In genomic region chr2:103452550-103452949, GRCm38 (mm10) we compare ENCODE assay signal across 29 mouse cellular contexts. TPM values are rescaled to one million over a fixed set of nuclear protein-coding genes. Genes with fewer than 3 reads are reported as not detected.
DNase-seq lines count a peak whose midpoint lies in the region; ATAC-seq lines count a peak whose summit lies in the region.
"Had no signal": no experiment of that assay in that cellular context is flagged by ENCODE, and none has a peak within 500 bp of the region (broad histone marks: within the 10 kb centered on the region; RNA-seq: fewer than 3 reads in every experiment).

No protein-coding gene starts in this region.

- H3K27ac ChIP-seq in midbrain, embryonic 11.5 days (ENCODE audit: low read depth, low read length): no peak overlapping the region
- no peak overlapping the region for H3K27ac ChIP-seq in midbrain, embryonic 15.5 days
- H3K27ac ChIP-seq: embryonic facial prominence, embryonic 12.5 days; embryonic facial prominence, embryonic 15.5 days; heart, adult 2 months; hindbrain, embryonic 12.5 days; hindbrain, embryonic 15.5 days had no signal

- H3K9me3 ChIP-seq in midbrain, embryonic 11.5 days (ENCODE audit: control insufficient read depth, low read length): no peaks in the 10 kb centered on the region
- no peaks in the 10 kb centered on the region for H3K9me3 ChIP-seq in midbrain, embryonic 15.5 days
- H3K9me3 ChIP-seq: embryonic facial prominence, embryonic 12.5 days; embryonic facial prominence, embryonic 15.5 days; hindbrain, embryonic 12.5 days; hindbrain, embryonic 15.5 days had no signal

- no peaks in the 10 kb centered on the region for H3K4me1 ChIP-seq in midbrain, embryonic 11.5 days (ENCODE audit: control insufficient read depth, insufficient read depth, low read length)
- H3K4me1 ChIP-seq in midbrain, embryonic 15.5 days: no peaks in the 10 kb centered on the region
- H3K4me1 ChIP-seq: embryonic facial prominence, embryonic 15.5 days; hindbrain, embryonic 12.5 days; hindbrain, embryonic 15.5 days had no signal

- no peak overlapping the region for H3K4me3 ChIP-seq in midbrain, embryonic 11.5 days (ENCODE audit: low read depth, low read length)
- no peak overlapping the region for H3K4me3 ChIP-seq in midbrain, embryonic 15.5 days
- H3K4me3 ChIP-seq: embryonic facial prominence, embryonic 12.5 days; embryonic facial prominence, embryonic 15.5 days; heart, adult 2 months; hindbrain, embryonic 12.5 days; hindbrain, embryonic 15.5 days had no signal

- H3K27me3 ChIP-seq in midbrain, embryonic 11.5 days (ENCODE audit: control insufficient read depth, insufficient read depth, low read length): no peaks in the 10 kb centered on the region
- H3K27me3 ChIP-seq in midbrain, embryonic 15.5 days (replicated peaks): no peaks in the 10 kb centered on the region
- H3K27me3 ChIP-seq: embryonic facial prominence, embryonic 12.5 days; embryonic facial prominence, embryonic 15.5 days; hindbrain, embryonic 12.5 days; hindbrain, embryonic 15.5 days had no signal

- ATAC-seq in frontal cortex, adult (ENCODE audit: low TSS enrichment): peak; percentile 72
- ATAC-seq in midbrain, embryonic 11.5 days (ENCODE audit: low FRiP score): no peak
- ATAC-seq in midbrain, embryonic 15.5 days (replicated peaks): no peak
- ATAC-seq: activated CD4-positive, CD25-positive, alpha-beta regulatory T cell, adult 4 months; forebrain, embryonic 14.5 days; forebrain, postnatal 0 days had no signal

- no peak overlapping the region for H3K9ac ChIP-seq in midbrain, embryonic 11.5 days (ENCODE audit: low read length)
- no peak overlapping the region for H3K9ac ChIP-seq in midbrain, embryonic 15.5 days
- H3K9ac ChIP-seq: embryonic facial prominence, embryonic 12.5 days; embryonic facial prominence, embryonic 15.5 days; forebrain, postnatal 0 days; hindbrain, embryonic 12.5 days; hindbrain, embryonic 15.5 days had no signal

- no peak for DNase-seq in frontal cortex, postnatal 25 days (ENCODE audit: low spot score in 2 of 2)
- peak; percentile 61 for DNase-seq in layer of hippocampus, adult 9-11 months
- no peak for DNase-seq in layer of hippocampus, postnatal 10 days (ENCODE audit: low spot score in 2 of 2)
- DNase-seq in midbrain, embryonic 11.5 days (ENCODE audit: low spot score, missing footprints): peak; percentile 62
- peak; percentile 40 for DNase-seq in telencephalon, adult 2 months (ENCODE audit: low read depth, low spot score)
- DNase-seq in heart, adult 9 months (ENCODE audit: low spot score in 2 of 2): no peak
- DNase-seq: adrenal gland, adult 8-10 months; adrenal gland, postnatal 25 days; cerebellum, adult 2 months; cerebellum, adult 9-11 months; cerebellum, postnatal 25 days; forebrain, postnatal 0 days; gastrocnemius, postnatal 10 days; gastrocnemius, postnatal 36 days; heart, adult 2 months had no signal

- WGBS in midbrain, embryonic 11.5 days: 90% methylated on average over 5 of the region's 5 CpGs
- WGBS in midbrain, embryonic 15.5 days: 88% methylated on average over 5 of the region's 5 CpGs

- peaks cover 9% of the 10 kb centered on the region for H3K36me3 ChIP-seq in midbrain, embryonic 11.5 days (ENCODE audit: control insufficient read depth, insufficient read depth, low read length)
- peaks cover 15% of the 10 kb centered on the region; the same call in 1 of the 2 replicates for H3K36me3 ChIP-seq in midbrain, embryonic 15.5 days (replicated peaks)

- no peak overlapping the region for H3K4me2 ChIP-seq in midbrain, embryonic 11.5 days
- H3K4me2 ChIP-seq in midbrain, embryonic 15.5 days: no peak overlapping the region
- H3K4me2 ChIP-seq: embryonic facial prominence, embryonic 12.5 days; embryonic facial prominence, embryonic 15.5 days; heart, embryonic 11.5 days; hindbrain, embryonic 12.5 days; hindbrain, embryonic 15.5 days had no signal

RNA-seq across cellular contexts. Expression of gene Cat, which starts 32.4 kb away (rescaled TPM):
- total RNA-seq in layer of hippocampus, postnatal 10 days (2021): 10 to 100 TPM; 81.2 to 89.8 TPM
- 149 and 157 TPM in 2 replicates for polyA plus RNA-seq in midbrain, embryonic 11.5 days (2014; fragmentation: Nextera tagmentation; extraction: Ambion mirVana)
- 83.4 and 86.2 TPM in 2 replicates for polyA plus RNA-seq in midbrain, embryonic 15.5 days (2015; fragmentation: Nextera tagmentation; extraction: Ambion mirVana)

RNA-seq across cellular contexts. Expression of gene Elf5, which starts 41.1 kb away (rescaled TPM):
- 1 to 10 TPM; 2.3 TPM for total RNA-seq in layer of hippocampus, postnatal 10 days (2021)
- polyA plus RNA-seq in midbrain, embryonic 11.5 days (2014; fragmentation: Nextera tagmentation; extraction: Ambion mirVana): not detected in 2 replicates
- not detected in 2 replicates for polyA plus RNA-seq in midbrain, embryonic 15.5 days (2015; fragmentation: Nextera tagmentation; extraction: Ambion mirVana)
- total RNA-seq: adrenal gland, adult 8-10 months; adrenal gland, postnatal 25 days; common myeloid progenitor, adult 5-6 weeks; forebrain, postnatal 0 days; gastrocnemius, postnatal 10 days; gastrocnemius, postnatal 36 days; granulocyte monocyte progenitor cell, adult 5-6 weeks; heart, adult 2 months; heart, postnatal 25 days; hematopoietic stem cell, adult 5-6 weeks had no signal
- polyA plus RNA-seq: activated CD4-positive, CD25-positive, alpha-beta regulatory T cell, adult 4 months; forebrain, embryonic 14.5 days; forebrain, postnatal 0 days; heart, embryonic 11.5 days; heart, postnatal 0 days; hindbrain, embryonic 12.5 days; hindbrain, embryonic 15.5 days had no signal

Comparison
In these comparisons a context has a peak if more than half of its experiments do, and no peak if none do; other contexts are left out.
1. DNase-seq: peak in layer of hippocampus, adult 9-11 months (single experiment), midbrain, embryonic 11.5 days (single experiment) and telencephalon, adult 2 months (single experiment); none in frontal cortex, postnatal 25 days (0 of 2), layer of hippocampus, postnatal 10 days (0 of 2) and heart, adult 9 months (0 of 2).